In genomic region chr10:83301687-83302086, GRCm38 (mm10) we compare ENCODE assay signal across 10 mouse cellular contexts. TPM values are rescaled to one million over a fixed set of nuclear protein-coding genes. Genes with fewer than 3 reads are reported as not detected.
A peak's percentile ranks its signal among the peaks of the same experiment; 100 is the strongest.
DNase-seq lines count a peak whose midpoint lies in the region; ATAC-seq and TF ChIP-seq lines count a peak whose summit lies in the region.
"Had no signal": no experiment of that assay in that cellular context is flagged by ENCODE, and none has a peak within 500 bp of the region (broad histone marks: within the 10 kb centered on the region; RNA-seq: fewer than 3 reads in every experiment).

No protein-coding gene starts in this region.

- 10% methylated on average over 4 of the region's 4 CpGs for WGBS in liver, adult 2 months
- WGBS in liver, embryonic 12.5 days (ENCODE audit: insufficient replicate concordance) = 34% methylated on average over 4 of the region's 4 CpGs
- 87% methylated on average over 4 of the region's 4 CpGs for WGBS in forebrain, embryonic 14.5 days

- no peaks in the 10 kb centered on the region for H3K79me2 ChIP-seq in liver, adult 2 months (ENCODE audit: control insufficient read depth, insufficient read depth, low read length)
- H3K79me2 ChIP-seq in myocyte (ENCODE audit: control insufficient read depth, insufficient read depth) = no peaks in the 10 kb centered on the region

- peak; percentile 99 for DNase-seq in liver, adult 2 months (ENCODE audit: extremely low read depth, low read depth, low spot score)
- DNase-seq in Muller cell, postnatal 12 days (ENCODE audit: inconsistent ontology term) = peak; percentile 70
- DNase-seq in gonadal fat pad, adult 2 months (ENCODE audit: low read depth) = peak; percentile 28
- DNase-seq in left cerebral cortex, adult 18-20 months (ENCODE audit: low spot score in 2 of 2) = no peak
- no peak for DNase-seq in forebrain, embryonic 14.5 days (ENCODE audit: low spot score)
- DNase-seq: cerebellum, adult 9-11 months had no signal

- ATAC-seq in liver, embryonic 12.5 days = no peak
- ATAC-seq in forebrain, embryonic 14.5 days = no peak

- H3K36me3 ChIP-seq in liver, adult 2 months (ENCODE audit: control insufficient read depth, insufficient read depth, low read length) = peaks cover 6% of the 10 kb centered on the region
- H3K36me3 ChIP-seq in liver, embryonic 12.5 days = no peaks in the 10 kb centered on the region
- no peaks in the 10 kb centered on the region for H3K36me3 ChIP-seq in myocyte (ENCODE audit: control insufficient read depth, insufficient read depth)
- H3K36me3 ChIP-seq in forebrain, embryonic 14.5 days (ENCODE audit: control insufficient read depth, insufficient read depth, low read length) = no peaks in the 10 kb centered on the region

- H3K9ac ChIP-seq in liver, adult 2 months (ENCODE audit: low read depth, low read length) = no peak overlapping the region
- no peak overlapping the region for H3K9ac ChIP-seq in liver, embryonic 12.5 days
- H3K9ac ChIP-seq in forebrain, embryonic 14.5 days (ENCODE audit: low read length) = no peak overlapping the region

- no peaks in the 10 kb centered on the region for H3K27me3 ChIP-seq in liver, adult 2 months (ENCODE audit: control insufficient read depth, insufficient read depth, low read length)
- no peaks in the 10 kb centered on the region for H3K27me3 ChIP-seq in liver, embryonic 12.5 days (replicated peaks)
- H3K27me3 ChIP-seq in myocyte (ENCODE audit: control insufficient read depth, insufficient read depth, insufficient read length) = no peaks in the 10 kb centered on the region
- H3K27me3 ChIP-seq in forebrain, embryonic 14.5 days (replicated peaks; ENCODE audit: control insufficient read depth, insufficient read depth, low read length) = no peaks in the 10 kb centered on the region

- no peak for TF ChIP-seq POLR2A in liver, adult 2 months (IDR thresholded peaks at IDR 0.05; ENCODE audit: extremely low read depth, insufficient read depth, low read length)
- TF ChIP-seq POLR2A in myocyte (IDR thresholded peaks at IDR 0.05; ENCODE audit: insufficient read length, low read depth) = no peak

- H3K4me3 ChIP-seq in liver, adult 2 months (ENCODE audit: insufficient read depth, low read depth, low read length) = no peak overlapping the region
- H3K4me3 ChIP-seq in liver, embryonic 12.5 days = no peak overlapping the region
- H3K4me3 ChIP-seq in myocyte = no peak overlapping the region
- H3K4me3 ChIP-seq in forebrain, embryonic 14.5 days (ENCODE audit: low read depth, low read length) = no peak overlapping the region
- H3K4me3 ChIP-seq: erythroblast, embryonic 14.5 days had no signal

- peaks cover 2% of the 10 kb centered on the region; the same call in 1 of the 2 replicates for H3K4me1 ChIP-seq in liver, adult 2 months (ENCODE audit: control insufficient read depth, insufficient read depth, low read length)
- peaks cover 6% of the 10 kb centered on the region for H3K4me1 ChIP-seq in liver, embryonic 12.5 days
- no peaks in the 10 kb centered on the region for H3K4me1 ChIP-seq in forebrain, embryonic 14.5 days (ENCODE audit: control insufficient read depth, insufficient read depth, low read length)

- no peaks in the 10 kb centered on the region for H3K9me3 ChIP-seq in liver, embryonic 12.5 days (replicated peaks)
- H3K9me3 ChIP-seq in forebrain, embryonic 14.5 days (replicated peaks; ENCODE audit: control insufficient read depth, low read length) = no peaks in the 10 kb centered on the region

- peak overlapping the region; percentile 81 for H3K27ac ChIP-seq in liver, adult 2 months (replicated peaks; ENCODE audit: insufficient read depth, low read depth, low read length)
- H3K27ac ChIP-seq in liver, embryonic 12.5 days = no peak overlapping the region
- no peak overlapping the region for H3K27ac ChIP-seq in forebrain, embryonic 14.5 days (ENCODE audit: low read depth, low read length)

- no peak overlapping the region for H3ac ChIP-seq in myocyte (ENCODE audit: control insufficient read depth, insufficient read length)

- TF ChIP-seq CTCF in liver, adult 2 months (IDR thresholded peaks at IDR 0.05; ENCODE audit: low read depth, low read length) = no peak

- H3K4me2 ChIP-seq in liver, embryonic 12.5 days = no peak overlapping the region
- H3K4me2 ChIP-seq in myocyte (ENCODE audit: low read depth) = peak overlapping the region; percentile 0
- H3K4me2 ChIP-seq in forebrain, embryonic 14.5 days (ENCODE audit: low read length) = no peak overlapping the region

TF ChIP-seq in myocyte, 11 proteins besides CTCF, POLR2A, EP300 and RAD21:
- TF ChIP-seq CEBPB (IDR thresholded peaks at IDR 0.05; ENCODE audit: insufficient read depth, poor library complexity, severe bottlenecking) (no peak), USF1 (IDR thresholded peaks at IDR 0.05; ENCODE audit: low read depth) (peak; percentile 79)

RNA-seq across cellular contexts. Expression of gene Slc41a2, which starts 36.0 kb away (rescaled TPM):
- total RNA-seq in liver, adult 2 months (2014; rRNA removed) = 7.4 and 9.5 TPM in 2 replicates
- 4.3 and 4.5 TPM in 2 replicates for polyA plus RNA-seq in liver, adult 2 months (2012; rRNA removed)
- 0.11 and 0.13 TPM in 2 replicates for polyA plus RNA-seq in liver, embryonic 12.5 days (2016; fragmentation: Nextera tagmentation; extraction: Ambion mirVana)
- polyA plus RNA-seq in gonadal fat pad, adult 2 months (2012; rRNA removed) = 22.7 and 33.6 TPM in 2 replicates
- 5.3 TPM for polyA plus RNA-seq in myocyte (2012; fragmentation: generic; extraction: Trizol)
- 10 to 100 TPM; 25.4 to 26.8 TPM for total RNA-seq in left cerebral cortex, adult 18-20 months (2021)
- polyA plus RNA-seq in forebrain, embryonic 14.5 days (2014; fragmentation: Nextera tagmentation; extraction: Ambion mirVana) = 3.6 and 5.3 TPM in 2 replicates
- polyA plus RNA-seq: erythroblast, embryonic 14.5 days; liver, embryonic 16.5 days had no signal

RNA-seq across cellular contexts. Expression of gene D10Wsu102e, which starts 58.3 kb away (rescaled TPM):
- total RNA-seq in liver, adult 2 months (2014; rRNA removed) = 0.28 and 0.34 TPM in 2 replicates
- polyA plus RNA-seq in liver, adult 2 months (2012; rRNA removed) = 0.12 and 0.13 TPM in 2 replicates
- 0.43 and 0.45 TPM in 2 replicates for polyA plus RNA-seq in liver, embryonic 12.5 days (2016; fragmentation: Nextera tagmentation; extraction: Ambion mirVana)
- 0.36 and 0.38 TPM in 2 replicates for polyA plus RNA-seq in gonadal fat pad, adult 2 months (2012; rRNA removed)
- polyA plus RNA-seq in myocyte (2012; fragmentation: generic; extraction: Trizol) = 0.50 TPM
- total RNA-seq in left cerebral cortex, adult 18-20 months (2021) = 1 to 10 TPM; 3.0 to 3.5 TPM
- polyA plus RNA-seq in forebrain, embryonic 14.5 days (2014; fragmentation: Nextera tagmentation; extraction: Ambion mirVana) = 0.74 and 0.89 TPM in 2 replicates

Comparison
In these comparisons a context has a peak if more than half of its experiments do, and no peak if none do; other contexts are left out.
1. DNase-seq: peak in liver, adult 2 months (single experiment), Muller cell, postnatal 12 days (single experiment) and gonadal fat pad, adult 2 months (single experiment); none in left cerebral cortex, adult 18-20 months (0 of 2) and forebrain, embryonic 14.5 days (single experiment).